Mouse (Mus musculus) bone marrow, adult 2 months (tissue): ENCODE measurements at regions not wholly inside any gene's neighbourhood (a gene's known extent, or its start where the extent isn't known, plus 50 kb on each side); places are given as distances from the start of the nearest gene placed in this dataset.

Experiments
- CTCF ChIP-seq: fragments of 200-500 bp; IDR thresholded peaks from 2 replicates; pipeline ENCODE4 v1.5.1; 2011; ENCODE audit warnings: low read length, control low read depth; ENCODE audit not compliant: control insufficient read depth, insufficient read depth
- POLR2A ChIP-seq: fragments of 200-500 bp; IDR thresholded peaks from 2 replicates; pipeline ENCODE4 v1.6.1; 2011; ENCODE audit warnings: low read depth, mild to moderate bottlenecking, control low read depth, low read length, borderline replicate concordance; ENCODE audit not compliant: control insufficient read depth

DNA sequence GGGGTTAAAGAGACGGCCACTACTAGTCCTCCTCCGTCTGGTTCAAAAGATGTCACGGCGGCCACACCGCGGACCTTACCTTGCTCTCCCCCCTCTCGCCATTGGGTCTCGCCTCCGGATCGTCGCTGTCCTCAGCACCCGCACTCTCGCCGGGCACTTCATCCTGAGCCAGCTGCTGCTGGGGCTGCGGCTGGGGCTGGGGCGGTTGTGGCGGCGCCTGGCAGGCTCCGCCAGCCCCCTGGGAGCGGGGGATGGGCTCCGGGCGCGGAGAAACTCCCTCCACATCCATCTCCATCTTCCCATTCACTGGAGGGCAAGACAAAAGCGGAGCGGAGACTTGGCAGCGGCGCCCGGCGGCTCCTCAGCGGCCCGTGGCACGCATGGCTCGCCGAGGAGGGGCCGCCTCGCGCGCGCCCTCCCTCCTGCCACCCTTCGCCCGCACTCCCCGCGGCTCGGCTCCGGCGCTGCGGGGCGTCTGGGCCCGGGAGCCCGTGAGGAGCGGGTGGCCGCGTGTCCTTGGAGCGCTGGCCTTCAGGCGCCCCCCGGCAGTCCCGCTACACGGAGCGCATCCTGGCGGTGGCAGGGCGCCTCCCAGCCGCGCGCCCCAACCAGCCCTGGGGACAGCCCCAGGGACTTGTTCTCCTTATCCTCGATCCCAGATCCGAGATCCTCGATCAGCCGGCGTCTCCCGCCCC lies 167.8 kb upstream of the Azi2 start:
- TF ChIP-seq CTCF (no peak), POLR2A (no peak)
